Mouse (Mus musculus) thymus, adult 2 months (tissue): ENCODE data around the gene Usp2.

Experiments used
- CTCF ChIP-seq: fragments of 200-500 bp; IDR thresholded peaks from 2 replicates; pipeline ENCODE4 v1.5.1; 2012; ENCODE audit warnings: mild to moderate bottlenecking, control low read depth, low read length, moderate library complexity, borderline replicate concordance; ENCODE audit not compliant: control insufficient read depth, poor library complexity, insufficient read depth; ENCODE audit errors: extremely low read depth
- POLR2A ChIP-seq: fragments of 200-500 bp; IDR thresholded peaks from 2 replicates; pipeline ENCODE4 v1.6.1; 2012; ENCODE audit warnings: mild to moderate bottlenecking, low read length, control low read depth, moderate library complexity; ENCODE audit not compliant: control insufficient read depth, poor library complexity, insufficient read depth; ENCODE audit errors: extremely low read depth

DNA sequence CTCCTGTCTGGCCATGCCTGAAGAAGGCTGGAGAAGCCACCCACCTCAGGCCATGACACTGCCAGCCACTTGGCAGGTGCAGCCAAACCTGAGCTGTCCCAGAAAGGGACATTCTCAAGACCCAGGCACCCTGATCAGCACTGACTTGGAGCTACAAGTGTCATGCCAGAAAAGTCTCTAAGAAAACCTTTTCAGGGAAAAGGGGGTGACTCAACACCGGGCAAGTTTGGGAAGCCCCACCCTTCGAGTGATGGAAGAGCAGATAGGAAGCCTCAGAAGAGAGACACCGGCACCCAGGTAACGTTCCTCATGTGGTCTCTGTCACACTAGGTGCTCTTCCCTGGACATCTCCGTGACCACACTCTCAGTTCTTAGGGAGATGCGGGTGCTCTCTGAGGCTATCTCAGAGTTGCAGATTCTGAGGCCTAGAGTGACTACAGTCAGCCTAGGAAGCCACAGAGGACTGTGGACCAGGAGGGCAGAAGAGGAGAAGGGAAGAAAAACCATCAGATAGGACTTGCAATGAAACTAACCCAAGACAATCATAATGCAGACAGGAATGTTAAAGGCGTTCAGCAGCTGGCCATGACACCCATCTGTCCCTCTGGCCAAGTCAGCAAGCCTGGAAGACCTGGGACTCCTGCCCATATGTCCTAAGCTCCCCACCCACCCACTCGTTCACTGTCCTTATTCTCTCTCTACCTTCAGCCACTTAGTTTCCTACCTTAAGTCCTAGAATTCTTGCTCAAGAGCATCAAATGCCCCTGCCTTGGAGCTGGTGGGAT lies 17.2 kb upstream of the Usp2 start:
- TF ChIP-seq POLR2A (0 out of 2 replicates have a peak, but pooled peaks have one; percentile 3), CTCF (no peak)
